Mouse (Mus musculus): ENCODE results near the gene Zfhx2.

DNA sequence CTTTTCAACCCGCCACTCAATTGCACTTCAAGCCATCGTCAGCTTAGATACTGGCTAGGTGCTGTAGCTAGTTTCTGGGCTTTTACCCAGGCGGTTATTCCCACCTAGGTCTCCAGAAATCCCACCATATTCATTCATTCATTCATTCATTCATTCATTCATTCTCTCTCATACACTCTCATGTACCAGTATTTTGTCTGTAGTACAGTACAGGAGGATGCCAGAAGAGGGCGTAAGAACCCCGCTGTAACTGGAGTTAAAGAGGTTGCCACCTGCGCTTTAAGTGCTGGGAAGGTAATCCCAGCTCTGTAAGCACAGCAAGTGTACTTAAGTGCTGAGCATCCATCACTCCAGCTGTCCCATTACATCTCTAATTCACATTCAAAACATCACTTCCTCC is 1.8 kb upstream of the Zfhx2 start:
- TF ChIP-seq CTCF (IDR thresholded peaks at IDR 0.05; ENCODE audit: borderline replicate concordance, extremely low read depth, insufficient read depth, insufficient read length): no peak
- TF ChIP-seq POLR2A (IDR thresholded peaks at IDR 0.05; ENCODE audit: borderline replicate concordance, extremely low read depth, insufficient read depth, insufficient read length, poor library complexity, severe bottlenecking): no peak
